Mouse (Mus musculus) heart, adult 8-10 months (tissue): ENCODE data around the gene Kcns1. TPM values are rescaled to one million over a fixed set of nuclear protein-coding genes. Genes with fewer than 3 reads are reported as not detected.
A peak's percentile ranks its signal among the peaks of the same experiment; 100 is the strongest.

Experiments
- DNase-seq: peaks from one replicate; pipeline ENCODE4 v3.0.0; 2022; ENCODE audit warnings: low spot score
- total RNA-seq, 4 experiments: library from RNA; stranded (reverse); gene quantifications; 2 replicates each; pipeline ENCODE4 v1.2.4; 2022

The Kcns1 gene
- total RNA-seq, 4 experiments from 2014 or later, result 0.09 TPM; not detected in 2

DNA sequence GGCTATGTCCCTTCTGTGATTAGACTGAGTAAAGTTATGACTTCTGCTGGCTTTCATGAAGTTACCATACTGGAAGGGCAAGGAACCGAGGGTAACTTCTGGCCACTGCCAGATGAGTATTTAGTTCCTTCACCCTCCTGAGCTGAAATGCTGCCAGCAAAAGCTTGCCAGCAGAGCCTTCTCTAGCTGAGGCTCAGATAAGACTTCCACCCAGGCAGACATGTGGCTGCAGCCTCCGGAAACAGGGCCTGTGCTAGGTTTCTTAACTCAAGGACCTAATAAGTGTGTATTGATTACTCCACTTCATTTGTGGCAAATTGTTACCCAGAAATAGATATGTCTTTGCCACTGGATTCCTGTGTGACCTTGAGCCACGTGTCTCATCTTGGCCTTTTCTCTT is 2.5 kb upstream of the Kcns1 start:
- no peak for DNase-seq

DNA sequence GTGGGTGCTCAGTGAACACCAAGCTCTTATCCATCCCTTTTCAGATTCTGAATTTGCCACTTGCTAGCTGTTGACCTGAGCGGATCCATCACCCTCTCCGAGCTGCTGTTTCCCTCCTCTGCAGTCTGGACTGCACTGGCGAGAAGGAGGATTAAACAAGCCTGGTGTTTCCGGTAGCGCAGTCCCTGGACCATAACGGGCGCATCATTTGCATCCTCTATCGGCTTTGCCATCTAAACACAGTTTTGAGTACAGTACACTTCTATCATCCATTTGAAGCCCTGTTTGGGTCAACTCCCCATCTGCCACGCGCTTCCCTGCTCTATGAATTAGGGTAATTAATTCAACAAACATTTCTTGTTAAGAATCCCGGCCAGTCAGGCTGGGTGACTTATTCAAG is 587 bp downstream of the Kcns1 start:
- no peak for DNase-seq

DNA sequence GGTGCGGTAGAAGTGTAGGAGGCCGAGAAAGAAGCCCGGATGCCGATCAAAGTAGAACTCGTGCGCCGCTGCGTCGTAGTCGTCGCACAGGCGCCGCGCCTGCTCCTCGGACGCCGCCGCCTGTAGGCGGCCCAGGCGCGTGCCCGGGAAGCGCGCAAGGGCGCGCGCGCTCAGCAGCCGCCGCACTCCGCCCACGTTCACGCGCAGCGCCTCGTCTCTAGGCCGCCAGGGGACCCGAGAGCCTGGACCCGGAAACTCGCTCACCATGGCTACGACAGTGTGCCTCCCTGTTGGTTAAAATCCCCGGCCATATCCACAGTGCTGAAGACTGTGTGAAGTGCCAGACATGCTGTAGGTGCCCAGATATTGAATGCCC is 2.4 kb downstream of the Kcns1 start:
- DNase-seq, result no peak

- DNase-seq, result no peak
Observed at GRCm38 (mm10) chr2:164167752-164168570, 3.0 kb downstream of the Kcns1 start.

- DNase-seq, result no peak
Observed at GRCm38 (mm10) chr2:164164941-164165340, 6.0 kb downstream of the Kcns1 start.

DNA sequence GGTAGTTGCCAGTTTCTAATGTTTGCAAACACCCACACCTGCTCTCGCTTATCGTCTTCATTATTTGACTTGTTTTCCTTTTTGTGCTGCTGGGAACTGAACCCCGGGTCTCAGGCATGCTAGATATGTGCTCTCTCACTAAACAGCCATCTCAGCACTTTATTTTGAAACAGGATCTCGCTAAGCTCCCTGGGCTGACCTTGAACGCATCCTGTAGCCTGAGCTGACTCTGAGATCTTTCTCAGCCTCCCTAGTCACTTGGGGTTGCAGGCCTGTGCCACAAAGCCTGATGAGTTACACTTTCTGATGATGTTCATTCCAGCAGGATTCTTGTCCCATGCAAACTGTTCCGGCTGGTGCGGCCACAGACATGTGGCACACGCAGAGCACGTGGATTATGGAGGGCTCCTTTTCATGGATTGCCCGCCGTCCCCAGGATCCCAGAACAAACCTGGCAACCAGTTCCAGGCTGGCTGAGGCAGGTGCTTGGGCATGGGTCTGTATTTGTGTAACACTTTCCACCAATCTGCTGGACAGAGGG is 9.3 kb downstream of the Kcns1 start:
- no peak for DNase-seq

DNA sequence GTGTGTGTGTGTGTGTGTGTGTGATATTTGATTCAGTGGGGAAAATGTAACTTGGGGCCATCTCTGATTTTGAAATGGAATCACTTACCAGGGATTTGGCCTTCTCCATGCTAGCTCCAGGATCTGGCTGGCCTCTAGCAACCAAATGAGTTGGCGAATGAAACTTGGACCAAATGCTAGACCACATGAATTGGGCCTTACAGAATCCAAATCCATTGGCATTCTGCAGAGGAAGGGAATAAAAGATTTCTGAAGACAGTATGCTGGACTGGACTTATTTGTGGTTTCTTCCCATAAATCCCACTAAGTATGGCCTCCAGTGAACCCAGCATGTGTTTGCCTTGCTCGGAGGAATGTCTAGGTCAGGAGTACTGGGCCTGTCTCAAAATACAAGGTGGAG is 12.1 kb downstream of the Kcns1 start:
- DNase-seq, result no peak

GRCm38 (mm10) chr2:164156158-164156557 is 14.8 kb downstream of the Kcns1 start:
- DNase-seq, result no peak

DNA sequence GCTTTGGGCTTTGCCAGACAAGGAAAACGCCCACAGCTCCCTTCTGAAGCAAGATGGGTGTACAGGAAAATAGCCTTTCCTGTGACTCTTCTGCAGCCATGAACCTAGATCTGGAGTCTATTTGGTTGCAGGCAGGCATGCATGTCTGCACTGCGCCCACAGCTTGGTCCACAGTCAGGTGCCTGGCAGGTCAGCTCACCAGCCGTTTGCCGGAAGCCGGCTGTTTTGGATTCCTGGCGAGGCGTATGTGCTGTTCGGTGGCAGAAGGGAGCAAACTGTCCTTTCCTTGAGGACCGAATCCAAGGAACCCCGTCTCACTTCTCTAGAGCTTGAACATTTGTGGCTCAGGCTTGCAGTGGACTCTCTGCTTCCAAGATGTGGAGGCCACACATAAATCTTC is 16.9 kb downstream of the Kcns1 start:
- no peak for DNase-seq

DNA sequence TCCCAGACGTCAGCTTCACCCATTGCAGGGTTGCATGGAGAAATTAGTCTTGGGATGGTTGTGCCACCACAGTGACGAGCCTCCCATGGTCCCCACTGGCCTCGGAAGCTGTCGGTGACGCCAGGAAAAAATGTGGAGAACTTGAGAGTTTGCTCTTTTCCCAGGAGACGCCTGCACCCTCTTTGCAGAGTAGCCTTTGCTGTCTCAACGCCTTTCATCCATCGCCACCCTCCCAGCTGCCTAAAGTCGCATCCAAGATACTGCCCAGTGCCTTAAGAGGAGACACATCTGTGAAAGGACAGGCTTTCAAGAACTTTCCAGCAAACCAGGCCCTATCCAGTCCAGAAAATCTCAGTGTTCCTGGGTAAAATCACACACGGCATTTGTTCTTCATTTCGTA is 18.6 kb downstream of the Kcns1 start:
- DNase-seq, result no peak

- no peak for DNase-seq
Observed at GRCm38 (mm10) chr2:164150086-164150760, 20.7 kb downstream of the Kcns1 start.

DNA sequence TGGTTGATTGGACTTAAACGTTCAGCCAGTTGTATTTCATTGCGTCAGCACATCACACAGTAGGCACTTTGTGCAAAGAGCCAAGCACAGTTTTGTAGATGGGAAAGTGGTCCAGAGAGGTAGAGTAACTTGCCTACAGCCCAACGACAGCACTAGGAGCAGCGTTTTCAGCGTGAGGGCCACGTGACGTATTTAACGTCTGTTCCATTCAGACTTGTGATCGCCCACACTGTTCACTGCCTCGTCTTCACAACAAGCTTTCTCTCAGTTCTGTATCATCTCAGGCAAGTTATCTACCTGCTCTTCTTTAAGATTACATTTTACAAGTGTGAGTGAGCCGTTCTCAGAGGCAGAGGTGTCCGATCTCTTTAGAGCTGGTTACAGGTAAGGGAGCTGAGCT is 24.4 kb downstream of the Kcns1 start:
- no peak for DNase-seq

DNA sequence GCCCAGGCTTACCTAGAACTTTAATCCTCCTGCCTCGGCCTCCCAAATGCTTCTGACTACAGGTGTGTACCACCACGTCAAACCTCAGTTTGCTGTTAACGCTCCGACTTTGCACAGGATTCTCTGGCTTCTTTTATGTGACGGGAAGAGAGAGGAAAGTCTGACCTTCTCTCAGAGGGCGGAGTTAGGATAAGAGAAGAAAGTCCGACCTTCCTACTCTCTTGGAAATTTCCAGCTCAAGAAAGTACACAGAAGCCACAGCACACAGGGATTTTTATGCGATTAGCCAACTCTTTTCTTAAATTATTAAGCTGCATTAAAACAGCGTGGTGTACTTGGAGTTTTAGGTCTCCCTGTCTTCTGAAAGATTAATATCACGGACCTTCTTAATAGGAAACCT is 26.4 kb downstream of the Kcns1 start:
- no peak for DNase-seq

DNA sequence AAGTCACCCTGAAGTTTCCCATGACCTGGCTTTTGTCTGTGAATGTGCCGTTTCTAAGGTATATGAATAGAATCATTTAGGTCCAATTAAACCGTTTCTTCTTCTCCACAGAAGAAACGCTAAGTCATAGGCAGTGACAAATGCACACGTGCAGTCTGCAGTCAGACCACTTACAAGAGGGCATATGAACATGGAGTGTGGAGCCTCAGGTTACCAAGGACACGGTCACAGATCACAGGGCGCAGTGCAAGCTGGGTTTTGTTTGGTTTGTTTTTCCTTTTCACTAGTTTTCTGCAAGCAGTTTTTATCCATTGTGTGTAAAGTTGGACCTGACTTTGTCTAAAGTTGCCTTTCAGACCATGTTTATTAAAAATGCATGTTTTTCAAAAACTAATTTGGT is 26.9 kb downstream of the Kcns1 start:
- DNase-seq, result no peak

- peak; percentile 28 for DNase-seq
Observed at GRCm38 (mm10) chr2:164142021-164142420, 28.9 kb downstream of the Kcns1 start.

DNA sequence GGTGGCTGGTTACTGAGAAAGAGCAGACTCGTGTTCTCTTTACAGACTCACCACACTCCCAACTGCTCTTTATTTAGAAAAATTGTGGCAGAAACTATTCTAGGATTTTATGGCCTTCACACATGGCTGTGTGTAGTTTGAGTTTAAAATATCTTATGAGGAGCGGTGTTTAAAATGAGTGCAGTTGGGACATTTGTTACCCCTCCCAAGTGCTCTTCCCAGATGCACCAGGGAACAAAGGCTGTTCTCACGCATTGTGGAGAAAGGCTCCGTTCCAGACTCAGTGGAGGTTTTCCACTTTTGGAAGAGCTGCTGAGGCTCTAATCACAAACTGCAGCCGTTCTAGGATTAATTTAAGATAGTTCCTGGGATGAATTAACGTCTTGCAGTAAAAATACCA is 33.2 kb downstream of the Kcns1 start:
- no peak for DNase-seq

GRCm38 (mm10) chr2:164136393-164136792 is 34.5 kb downstream of the Kcns1 start:
- DNase-seq, result no peak

GRCm38 (mm10) chr2:164135367-164135766 is 35.5 kb downstream of the Kcns1 start:
- DNase-seq, result no peak

DNA sequence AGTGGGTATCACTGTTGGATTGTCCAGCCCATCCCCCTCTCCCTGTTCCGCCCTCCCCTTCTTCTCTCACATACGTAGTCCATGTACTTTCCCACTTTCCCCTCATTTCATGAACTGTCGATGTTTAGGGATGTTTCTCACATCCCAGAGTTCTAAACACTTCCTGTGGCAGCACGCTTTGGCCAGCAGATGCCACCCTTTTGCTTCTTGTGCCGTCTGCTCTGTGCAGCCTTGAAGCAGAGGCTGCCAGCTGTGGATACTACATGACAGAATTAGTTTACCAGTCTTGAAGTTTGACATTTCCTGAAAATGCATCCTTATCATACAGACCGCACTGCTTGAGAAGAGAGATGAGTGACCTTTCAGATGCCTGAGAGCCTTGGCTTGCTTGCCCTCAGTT is 36.4 kb downstream of the Kcns1 start:
- DNase-seq, result no peak

DNA sequence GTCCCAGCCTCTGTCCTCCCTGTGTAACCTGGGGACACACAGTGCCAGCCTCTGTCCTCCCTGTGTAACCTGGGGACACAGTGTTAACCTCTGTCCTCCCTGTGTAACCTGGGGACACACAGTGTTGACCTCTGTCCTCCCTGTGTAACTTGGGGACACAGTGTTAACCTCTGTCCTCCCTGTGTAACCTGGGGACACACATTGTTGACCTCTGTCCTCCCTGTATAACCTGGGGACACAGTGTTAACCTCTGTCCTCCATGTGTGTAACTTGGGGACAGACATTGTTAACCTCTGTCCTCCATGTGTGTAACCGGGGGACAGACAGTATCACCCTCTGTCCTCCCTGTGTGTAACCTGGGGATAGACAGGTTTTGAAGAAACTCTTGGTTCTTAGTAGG is 39.3 kb downstream of the Kcns1 start:
- DNase-seq, result no peak

GRCm38 (mm10) chr2:164128576-164129411 is 42.1 kb downstream of the Kcns1 start:
- DNase-seq, result no peak

DNA sequence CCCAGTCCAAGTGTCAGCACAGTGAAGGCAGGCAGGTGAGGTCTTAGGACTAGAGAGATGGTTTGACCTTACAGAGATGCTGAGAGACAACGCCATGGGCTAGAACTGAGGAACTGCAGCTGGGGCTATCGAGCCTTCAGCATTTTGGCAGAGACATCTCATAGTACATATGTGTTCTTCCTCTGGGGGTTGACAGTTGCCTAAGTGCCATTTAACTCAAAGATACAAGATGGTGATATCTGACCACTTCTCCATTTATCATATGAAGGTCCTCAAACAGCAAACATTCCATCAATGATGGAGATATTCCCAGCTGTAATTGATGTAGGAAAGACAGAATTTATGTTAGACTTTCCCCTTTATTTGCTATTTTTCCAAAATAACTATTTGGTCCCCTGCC is 43.6 kb downstream of the Kcns1 start:
- DNase-seq, result no peak
